Mouse (Mus musculus): ENCODE measurements at regions not wholly inside any gene's neighbourhood (a gene's known extent, or its start where the extent isn't known, plus 50 kb on each side); places are given as distances from the start of the nearest gene placed in this dataset.
A peak's percentile ranks its signal among the peaks of the same experiment; 100 is the strongest.

GRCm38 (mm10) chr14:80657408-80657807 is 673.5 kb downstream of the Olfm4 start:
- no peak for DNase-seq

- DNase-seq: no peak
Measured at GRCm38 (mm10) chr14:80682876-80683275, 699.0 kb downstream of the Olfm4 start.

- no peak for DNase-seq
Measured at GRCm38 (mm10) chr14:80683282-80683681, 699.4 kb downstream of the Olfm4 start.

GRCm38 (mm10) chr14:80683703-80684102 is 699.8 kb downstream of the Olfm4 start:
- peak; percentile 8 for DNase-seq

GRCm38 (mm10) chr14:80690476-80690875 is 706.6 kb downstream of the Olfm4 start:
- DNase-seq: no peak

- no peak for DNase-seq
Measured at GRCm38 (mm10) chr14:80722766-80723531, 739.1 kb downstream of the Olfm4 start.

GRCm38 (mm10) chr14:80731194-80731593 is 747.3 kb downstream of the Olfm4 start:
- DNase-seq: no peak
